Mouse (Mus musculus) left cerebral cortex, adult 11 months (tissue): Measurements from ENCODE around the gene Oscp1.

Experiments used
- DNase-seq: peaks from one replicate; pipeline ENCODE4 v3.0.0; 2022; ENCODE audit warnings: low spot score

Oscp1 gene

DNA sequence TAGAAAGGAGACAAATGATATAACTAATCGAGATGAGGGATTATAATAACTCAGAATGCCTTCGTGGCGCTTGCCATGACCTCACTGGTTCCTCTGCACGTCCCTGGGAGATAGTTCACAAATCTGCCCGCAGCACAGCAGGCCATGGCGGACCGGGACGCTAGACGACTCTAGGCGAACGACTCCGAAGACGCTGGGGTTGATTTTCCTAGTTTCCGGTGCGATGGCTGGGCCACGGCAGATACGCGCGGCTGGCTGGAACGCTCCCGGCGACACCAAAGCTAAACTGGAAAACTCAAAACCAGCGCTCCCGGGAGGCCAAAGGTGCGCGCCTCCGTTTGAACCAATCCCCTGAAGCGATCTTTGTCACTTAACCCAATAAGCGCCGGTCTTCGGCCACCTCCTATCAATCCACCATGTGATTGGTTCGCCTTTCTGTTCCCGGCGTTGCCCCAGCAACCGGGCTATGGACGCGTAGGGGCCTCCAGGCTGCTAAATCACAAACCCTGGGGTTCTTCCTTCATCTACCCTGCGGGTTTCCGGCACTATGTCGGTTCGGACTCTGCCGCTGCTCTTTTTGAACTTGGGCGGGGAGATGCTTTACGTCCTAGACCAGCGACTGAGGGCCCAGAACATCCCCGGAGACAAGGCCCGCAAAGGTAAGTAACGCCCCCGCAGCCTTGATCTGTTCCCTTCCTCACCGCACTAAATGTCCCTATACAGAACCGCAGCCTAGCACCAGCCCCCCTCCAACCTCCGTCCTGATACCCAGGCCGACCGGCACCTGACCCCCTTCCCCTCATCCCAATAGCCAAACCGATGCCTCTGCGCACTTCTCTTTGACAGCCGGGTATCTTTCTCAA lies at the start of gene Oscp1:
TSS of gene Oscp1 (plus strand) at position 432 of the 863 bp plus-strand sequence.
- peak; percentile 88 for DNase-seq

DNA sequence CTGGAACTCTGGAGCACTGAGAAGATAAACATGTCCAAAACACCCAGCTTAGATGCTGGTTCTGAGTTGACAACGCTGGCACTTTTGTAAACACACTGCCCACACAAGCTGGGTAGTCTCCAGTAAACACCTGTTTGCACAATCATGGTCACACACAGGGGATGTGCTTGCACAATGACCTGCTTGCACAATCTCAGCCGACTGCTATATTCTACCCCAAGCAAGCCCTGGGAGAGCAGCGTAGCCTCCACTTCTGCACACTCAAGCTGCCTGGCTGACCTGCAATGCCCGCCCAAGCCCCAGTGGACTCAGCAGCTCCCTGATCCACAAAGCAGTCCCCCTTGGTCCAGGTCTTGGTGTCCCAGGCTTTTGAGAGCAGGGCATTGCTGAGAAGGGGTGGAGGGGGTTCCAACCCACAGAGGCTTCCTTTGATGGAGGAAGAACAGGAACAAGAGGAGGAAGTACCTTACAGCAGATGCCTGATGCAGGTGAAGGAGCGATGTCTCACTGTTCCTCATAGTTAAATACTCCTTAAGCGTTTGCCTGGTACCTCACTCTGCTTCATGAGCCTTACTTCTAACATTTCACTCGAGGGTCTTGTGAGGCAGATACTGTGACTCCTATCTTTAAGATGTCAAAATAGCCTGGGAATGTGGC lies 40.6 kb upstream of the Oscp1 start:
- no peak for DNase-seq

DNA sequence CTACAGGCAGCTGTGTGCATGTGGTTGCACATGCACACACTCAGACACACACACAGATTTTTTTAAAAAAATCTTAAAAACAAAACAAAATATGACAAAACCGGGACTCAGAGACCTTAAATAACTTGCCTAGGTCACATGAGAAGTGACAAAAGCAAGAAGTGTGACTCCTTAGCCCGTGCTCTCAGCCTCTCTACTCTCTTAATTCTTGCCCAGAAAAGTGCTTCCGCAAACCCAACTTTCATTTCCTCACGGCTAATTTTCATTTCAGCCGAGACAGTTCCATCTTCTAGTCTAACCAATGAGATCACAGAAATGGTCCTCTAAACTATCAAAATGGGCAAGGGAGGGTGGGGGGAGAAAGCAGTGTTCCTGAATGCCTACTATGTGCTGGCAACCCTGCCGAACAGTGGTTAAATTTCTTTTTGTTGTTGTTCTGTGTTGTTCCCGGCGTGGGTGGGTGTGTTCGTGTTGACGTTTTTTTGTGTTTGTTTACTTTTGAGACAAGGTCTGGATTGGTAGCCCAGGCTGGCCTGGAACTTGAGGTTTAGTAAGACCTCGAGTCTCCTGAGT lies 39.3 kb upstream of the Oscp1 start:
- DNase-seq, result no peak

DNA sequence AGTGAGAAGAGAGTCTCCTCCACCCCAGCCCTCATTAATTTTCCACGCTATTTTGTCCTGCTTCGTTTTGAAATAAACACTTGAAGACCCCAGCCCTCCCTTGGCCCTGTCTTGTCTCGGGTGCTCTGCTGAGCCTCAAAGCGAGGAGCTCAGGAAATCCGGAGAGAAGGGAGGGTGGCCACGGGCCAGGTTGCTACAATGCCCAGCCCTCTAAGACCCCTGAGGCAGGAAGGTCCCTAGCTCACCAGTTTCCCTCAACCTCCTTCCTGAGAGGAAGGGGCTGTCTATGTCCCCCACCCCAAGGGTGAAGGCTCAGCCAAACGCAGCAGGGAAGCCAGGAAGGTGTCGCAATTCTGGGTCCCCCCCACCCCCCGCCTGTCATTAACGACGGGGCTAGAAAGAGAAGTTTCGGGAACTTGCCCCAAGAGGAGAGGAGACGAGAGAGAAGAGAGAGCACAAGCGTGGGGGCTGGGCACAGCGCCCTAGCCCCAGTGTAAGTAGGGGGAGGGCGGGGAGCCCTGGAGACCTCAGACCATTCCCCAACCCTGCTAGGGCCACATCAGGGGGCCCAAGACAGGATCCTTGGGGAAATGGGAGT lies 34.0 kb upstream of the Oscp1 start, which contains the start of gene Csf3r:
TSS of gene Csf3r (plus strand) at position 248 of the 598 bp plus-strand sequence.
- no peak for DNase-seq

DNA sequence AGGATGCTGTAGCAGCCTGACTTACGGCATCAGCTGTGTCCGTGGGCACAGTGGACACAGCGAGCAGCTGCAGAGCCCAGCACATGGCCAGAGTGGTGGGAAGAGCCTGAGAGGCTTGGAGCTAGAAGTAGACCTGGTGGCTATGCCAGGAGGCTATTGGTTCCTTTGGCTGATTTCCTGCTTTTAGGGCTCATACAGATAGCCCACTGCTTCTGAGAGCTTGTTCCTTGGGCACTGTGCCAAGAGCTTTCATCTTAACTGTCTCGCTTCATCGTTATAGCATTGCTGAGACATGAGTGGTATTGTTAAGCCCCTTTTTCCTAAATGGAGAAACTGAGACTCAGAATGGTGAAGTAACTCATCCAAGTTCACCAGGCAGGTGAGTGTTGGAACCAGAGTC lies 32.6 kb upstream of the Oscp1 start:
- no peak for DNase-seq

DNA sequence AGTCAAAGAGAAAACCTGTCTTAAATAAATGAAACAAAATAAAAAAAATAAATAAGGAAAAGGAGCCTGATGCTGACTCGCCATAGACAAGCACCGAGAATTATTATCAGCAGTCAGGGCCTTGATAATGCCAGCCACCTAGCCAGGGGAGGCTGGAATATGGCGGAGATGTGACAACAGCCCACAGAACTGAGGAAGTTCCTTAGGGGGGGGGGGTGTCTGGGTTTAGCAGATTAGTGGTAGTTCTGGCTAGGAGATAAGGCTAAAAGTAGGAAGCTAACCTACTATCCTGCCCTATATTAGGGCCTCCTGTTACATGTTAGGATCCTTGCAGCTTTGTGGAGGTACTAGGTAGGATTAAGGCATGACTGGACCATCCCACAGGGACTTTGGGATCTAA lies 30.4 kb upstream of the Oscp1 start:
- no peak for DNase-seq

DNA sequence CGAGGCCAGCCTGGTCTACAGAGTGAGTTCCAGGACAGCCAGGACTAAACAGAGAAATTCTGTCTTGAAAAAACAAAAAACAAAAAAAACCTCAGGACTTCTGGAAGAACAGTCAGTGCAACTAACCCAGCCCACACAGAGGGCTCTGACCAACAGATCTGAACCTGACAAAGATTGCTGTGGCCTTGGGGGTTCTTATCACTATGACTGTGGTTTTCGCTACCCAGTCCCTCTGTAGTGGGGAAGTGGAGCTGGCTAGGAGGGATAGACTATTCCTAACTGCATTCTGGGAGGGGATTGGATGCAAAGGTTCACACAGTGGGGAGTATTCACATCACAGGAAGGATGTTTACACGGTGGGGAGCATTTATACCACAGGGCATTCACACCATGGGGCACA lies 29.3 kb upstream of the Oscp1 start:
- DNase-seq, result no peak

DNA sequence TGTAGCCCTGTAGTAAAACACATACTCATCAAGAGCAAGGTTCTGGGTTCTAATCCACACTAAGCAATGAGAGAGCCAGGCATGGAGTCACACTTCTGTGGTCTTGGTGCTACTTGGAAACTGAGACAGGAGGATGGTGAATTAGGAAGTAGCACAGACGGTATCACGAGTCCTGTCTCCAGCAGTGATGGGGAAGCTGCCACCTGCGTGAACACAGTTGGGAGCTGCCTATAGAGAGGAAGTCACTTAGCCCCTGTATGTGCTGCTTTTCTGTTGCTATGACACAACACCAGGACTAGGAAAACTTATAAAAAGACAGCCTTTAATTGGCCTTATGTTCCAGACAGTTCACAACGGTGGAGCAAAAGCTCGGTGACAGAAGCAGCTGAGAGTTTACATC lies 27.7 kb upstream of the Oscp1 start:
- DNase-seq, result no peak

DNA sequence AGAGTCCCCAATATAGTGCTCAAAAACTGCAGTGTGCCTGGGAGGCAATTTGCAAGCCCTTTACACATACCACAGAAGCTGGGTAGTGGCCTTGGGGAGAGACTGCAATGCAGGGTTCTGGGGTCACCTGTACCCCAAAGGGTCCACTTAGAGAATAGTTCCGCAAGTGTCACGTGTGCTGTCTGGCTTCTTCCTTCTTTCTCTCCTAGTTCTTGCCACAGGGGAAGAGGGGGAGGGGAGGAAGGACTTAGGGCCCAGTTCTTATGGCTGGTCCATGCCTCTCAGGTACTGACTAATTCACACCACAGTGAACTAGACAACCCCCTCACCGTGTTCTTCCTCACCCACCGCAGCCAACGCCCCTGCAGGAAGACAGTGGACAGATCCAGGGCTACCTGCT lies 23.0 kb upstream of the Oscp1 start:
- no peak for DNase-seq

DNA sequence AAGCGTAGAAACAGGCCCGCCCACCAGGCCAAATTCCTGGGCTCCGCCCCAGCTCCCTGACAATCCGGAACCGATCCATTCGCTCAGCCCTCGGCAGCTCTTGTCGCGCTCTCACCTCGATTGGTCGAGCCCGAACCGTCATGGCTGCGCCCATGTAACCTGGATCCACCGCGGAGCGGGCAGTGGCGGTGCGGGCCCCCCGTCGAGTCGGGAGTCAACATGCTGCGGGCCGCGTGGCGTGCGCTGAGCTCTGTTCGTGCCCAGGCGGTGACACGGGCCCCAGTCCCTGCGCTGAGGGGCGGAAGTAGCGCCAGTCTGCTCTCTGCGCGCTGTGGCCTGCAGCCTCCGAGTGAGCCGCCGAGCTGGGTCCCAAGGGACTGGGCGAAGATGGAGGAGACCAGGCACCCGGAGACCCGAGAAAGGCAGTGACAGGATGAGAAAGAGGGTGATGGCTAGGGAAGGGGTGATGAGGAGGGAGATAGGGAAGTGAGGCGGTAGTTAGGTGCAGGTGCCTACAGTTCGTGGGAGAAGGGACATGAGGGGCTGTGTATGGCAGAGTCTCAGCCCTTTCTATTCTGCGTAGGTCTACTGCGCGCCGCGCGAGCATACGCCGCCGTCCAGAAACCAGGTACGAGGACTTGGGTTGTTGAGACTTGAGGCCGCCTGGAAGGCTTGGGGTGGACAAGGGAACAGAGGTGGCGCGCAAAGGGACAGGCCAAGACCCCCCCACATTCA lies 11.3 kb upstream of the Oscp1 start, which contains the start of gene Mrps15:
TSS of gene Mrps15 (plus strand) at position 75 of the 735 bp plus-strand sequence.
- DNase-seq, result peak; percentile 77

DNA sequence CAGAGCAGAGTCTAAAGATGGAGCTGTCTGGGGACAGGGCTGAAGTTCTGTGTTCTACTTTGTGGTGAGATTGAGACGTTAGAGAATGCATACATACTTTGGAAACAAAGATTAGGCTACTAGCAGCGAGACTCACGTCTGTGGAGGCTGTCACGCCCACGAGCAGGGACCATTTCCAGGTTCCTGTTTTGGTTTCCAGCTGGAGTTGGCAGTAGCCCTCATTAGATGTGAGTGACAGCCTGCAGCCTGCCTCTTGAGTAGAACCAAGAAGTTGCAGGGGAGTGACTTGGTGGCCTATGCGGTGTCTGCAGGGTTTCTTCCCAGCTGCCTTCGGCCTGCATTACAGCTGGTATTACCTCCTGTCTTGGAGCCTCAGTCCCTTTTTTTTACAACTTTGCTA lies 6.7 kb upstream of the Oscp1 start:
- DNase-seq, result peak; percentile 54

DNA sequence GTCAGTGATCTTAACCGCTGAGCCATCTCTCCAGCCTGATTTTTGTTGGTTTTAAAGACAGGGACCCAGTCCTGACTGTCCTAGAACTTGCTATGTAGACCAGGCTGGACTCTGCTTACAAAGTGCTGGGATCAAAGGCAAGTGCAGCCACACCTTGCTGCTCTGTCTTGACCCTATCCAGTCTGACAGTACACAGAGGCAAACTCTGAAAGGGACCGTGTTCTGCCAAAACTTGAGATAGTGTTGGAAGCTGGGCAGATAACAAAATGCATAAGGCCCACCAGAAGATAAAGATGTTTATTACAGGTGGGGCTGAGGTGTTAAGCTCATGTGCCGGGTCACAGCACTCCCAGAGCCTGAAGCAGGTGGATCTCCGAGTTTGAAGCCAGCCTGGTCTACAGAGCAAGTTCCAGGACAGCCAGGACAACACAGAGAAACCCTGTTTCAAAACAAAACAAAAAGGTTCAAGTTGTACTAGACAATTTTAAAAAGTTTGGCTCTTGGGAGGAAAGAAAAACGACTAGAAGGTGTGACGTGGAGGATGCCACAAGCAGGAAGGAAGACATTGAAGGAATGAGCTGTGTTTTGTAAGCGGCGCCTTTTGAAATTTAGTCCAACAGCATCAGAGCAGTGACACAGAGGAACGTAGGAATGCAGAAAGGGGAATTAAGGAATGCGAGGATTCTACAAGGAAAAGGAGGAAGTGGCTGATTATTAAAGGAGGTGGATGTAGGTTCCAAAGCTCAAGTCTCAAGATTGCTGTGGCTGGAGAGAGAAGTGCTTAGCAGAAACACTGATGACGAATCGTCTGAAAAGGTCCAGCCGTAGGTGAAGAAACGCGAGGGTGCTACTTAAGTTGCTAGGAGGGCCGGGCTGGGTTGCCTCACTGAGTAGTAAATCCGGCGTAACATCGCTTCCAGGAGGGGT lies 895 bp upstream of the Oscp1 start:
- DNase-seq, result no peak

DNA sequence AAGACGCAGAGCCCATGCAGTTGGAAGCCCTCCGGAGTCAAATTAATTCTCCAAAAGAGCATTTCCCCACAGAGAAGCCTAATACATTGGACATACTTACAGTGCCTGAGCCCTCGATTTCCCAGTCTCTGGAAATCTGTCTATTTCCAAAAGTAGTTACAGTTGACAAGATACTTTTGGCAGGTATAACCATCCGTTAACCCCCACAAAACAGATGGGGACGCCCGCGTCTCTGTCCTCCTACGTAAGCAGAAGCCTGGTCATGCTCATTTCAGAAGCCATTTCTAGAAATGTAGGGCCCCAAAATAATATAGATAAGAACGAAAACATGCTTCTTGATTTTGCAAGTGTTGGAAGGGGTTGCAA lies 615 bp downstream of the Oscp1 start:
- DNase-seq, result peak; percentile 36

DNA sequence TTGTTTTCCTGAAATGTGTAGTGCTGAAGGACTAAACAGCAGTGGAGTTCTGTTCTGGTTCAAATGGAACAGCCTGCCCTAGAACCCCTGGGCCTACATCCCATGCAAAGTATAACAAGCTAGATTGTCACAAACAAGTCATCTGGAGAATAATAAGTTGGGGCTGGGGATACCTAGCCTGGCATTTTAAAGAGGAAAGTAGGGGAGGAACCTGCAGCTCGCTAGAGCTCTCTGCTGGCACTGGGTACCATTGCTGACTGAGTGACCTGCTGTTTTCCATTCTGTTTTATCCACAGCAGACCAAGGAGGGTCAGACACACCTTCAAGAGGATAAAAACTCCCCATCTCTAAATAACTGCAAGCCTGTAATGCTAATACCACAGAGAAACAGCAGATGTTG lies 4.5 kb downstream of the Oscp1 start:
- DNase-seq, result no peak

DNA sequence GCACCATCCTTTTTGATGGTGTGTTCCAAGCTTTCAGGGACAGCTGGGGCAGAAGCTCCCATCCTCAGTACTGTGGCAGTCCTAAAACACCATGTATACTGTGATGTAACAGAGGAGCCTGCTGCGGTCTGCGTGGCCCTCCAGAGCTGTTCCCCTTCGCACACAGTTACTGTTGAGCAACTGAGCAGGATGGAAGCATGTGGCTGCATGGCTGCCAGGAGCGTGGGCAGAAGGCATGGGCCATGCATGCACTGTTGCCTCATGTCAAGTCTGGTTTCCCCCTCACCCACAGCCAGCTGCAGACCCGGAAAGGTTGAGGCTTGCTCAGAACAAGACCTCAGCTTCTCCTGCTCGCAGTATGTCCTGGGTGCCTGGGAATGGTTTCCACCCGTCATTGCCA lies 6.9 kb downstream of the Oscp1 start:
- DNase-seq, result peak; percentile 41

DNA sequence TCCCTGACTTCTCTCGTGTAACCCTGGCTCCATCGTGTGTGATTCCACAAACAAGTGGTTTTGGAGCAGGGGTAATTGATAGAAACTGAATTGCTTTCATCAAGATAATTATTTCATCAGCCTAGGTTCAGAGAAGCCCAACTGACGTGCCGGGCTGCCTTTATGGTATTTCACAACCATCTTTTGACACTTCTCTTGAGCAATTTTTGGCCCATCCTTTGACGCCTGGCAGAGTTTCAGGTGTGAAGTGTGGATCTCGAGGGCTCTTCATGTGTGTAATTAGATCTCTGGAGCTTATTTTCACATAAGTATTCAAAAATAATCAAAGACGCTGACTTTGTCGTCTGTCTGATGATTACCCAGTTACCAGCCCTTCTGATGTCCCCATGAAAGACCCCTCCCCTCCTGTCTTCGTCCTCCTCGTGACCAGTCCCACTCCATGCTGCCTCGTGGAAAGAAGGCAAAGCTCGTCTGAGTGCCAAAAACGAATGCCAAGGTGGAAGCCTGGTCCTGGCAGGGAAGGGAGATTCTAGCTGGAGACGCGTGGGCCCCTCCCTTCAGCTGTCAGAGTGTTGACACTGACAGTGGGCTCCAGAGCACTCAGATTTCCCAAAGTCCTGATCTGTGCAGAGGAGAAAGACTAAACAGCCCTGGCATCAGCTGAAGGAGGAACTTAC lies 9.2 kb downstream of the Oscp1 start:
- DNase-seq, result no peak

DNA sequence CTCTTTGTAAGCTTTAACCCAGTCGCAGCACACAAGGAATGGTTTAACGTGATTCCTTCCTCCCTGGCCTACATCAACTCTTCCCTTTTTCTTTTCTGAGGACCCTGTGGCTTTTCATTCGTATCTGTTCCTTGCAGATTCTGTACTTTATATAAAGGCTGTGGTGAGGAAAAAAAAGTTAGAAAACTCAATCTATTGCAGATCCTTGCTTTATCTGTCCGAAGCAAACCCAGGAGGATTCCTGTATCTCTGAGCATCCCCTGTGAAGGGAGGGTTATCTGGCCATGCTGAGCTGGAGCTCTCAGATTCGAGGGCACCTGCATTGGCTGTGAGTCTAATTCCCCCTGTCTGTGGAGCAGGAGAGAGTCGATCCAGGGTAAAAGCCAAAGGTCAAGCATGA lies 10.5 kb downstream of the Oscp1 start:
- no peak for DNase-seq

DNA sequence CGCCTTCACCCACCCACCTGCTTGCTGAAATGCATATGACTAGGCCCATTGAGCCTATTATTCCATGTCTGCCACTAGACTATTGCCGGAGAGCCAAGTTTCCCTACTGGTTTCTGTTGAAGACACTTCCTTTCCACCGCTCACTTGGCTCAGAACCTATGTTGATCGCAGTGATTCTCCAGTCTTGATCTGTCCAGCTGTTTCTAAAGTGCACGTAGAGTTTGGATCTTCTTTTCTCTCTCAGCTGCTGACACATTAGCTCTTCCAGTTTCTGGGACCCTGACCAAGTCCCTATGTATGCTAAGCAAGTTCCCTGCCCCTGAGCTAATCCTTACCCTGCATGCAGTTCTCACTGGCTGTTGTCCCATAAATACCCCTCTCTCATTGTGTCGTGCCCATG lies 19.5 kb downstream of the Oscp1 start:
- DNase-seq, result no peak

DNA sequence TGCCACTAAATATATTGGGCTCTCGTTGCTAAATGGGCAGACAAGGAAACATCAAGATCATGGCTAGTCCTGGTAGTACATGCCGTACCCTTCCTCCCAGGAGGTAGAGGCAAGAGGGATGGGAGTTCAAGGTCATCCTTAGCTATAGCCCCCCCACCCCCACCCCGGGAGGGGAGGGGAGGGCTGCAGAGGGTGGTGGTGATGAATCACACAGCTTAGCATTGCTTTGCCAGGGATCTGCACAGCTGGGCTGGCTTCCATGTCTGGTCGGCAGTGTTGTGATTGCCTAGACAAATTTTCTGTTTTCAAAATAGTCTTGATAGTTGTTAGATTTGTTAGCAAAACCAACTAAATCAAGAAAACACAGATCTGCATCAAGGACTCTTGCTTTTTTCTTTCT lies 20.9 kb downstream of the Oscp1 start:
- DNase-seq, result no peak

DNA sequence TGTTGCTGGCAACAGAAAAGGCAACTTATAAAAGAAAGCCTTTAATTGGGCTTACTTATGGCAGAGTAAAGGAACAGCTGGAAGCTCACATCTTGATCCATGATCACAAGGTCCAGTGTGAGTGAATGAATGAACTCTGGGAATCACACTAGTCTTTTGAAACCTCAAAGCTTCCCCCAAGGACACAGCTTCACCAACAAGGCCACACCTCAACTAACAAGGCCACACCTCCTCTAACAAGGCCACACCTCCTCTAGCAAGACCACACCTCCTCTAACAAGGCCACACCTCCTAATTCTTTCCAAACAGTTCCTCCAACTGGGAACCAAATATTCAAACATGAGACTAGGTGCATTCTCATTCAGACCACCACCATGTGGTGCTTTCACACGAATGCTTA lies 23.2 kb downstream of the Oscp1 start:
- no peak for DNase-seq
